Mouse (Mus musculus): Measurements from ENCODE around the gene Mrvi1.

Gene Mrvi1

GRCm38 (mm10) chr7:110843916-110844874, 138.1 kb downstream of the Mrvi1 start, which contains the start of gene Rnf141:
Gene Rnf141, minus strand, starts transcription at chr7:110844457.
- DNase-seq (ENCODE audit: extremely low spot score, low read depth, low spot score) = peak; percentile 77

- no peak for DNase-seq (ENCODE audit: extremely low spot score, low read depth, low spot score)
Observed at GRCm38 (mm10) chr7:110840332-110840731, 141.9 kb downstream of the Mrvi1 start.

DNA sequence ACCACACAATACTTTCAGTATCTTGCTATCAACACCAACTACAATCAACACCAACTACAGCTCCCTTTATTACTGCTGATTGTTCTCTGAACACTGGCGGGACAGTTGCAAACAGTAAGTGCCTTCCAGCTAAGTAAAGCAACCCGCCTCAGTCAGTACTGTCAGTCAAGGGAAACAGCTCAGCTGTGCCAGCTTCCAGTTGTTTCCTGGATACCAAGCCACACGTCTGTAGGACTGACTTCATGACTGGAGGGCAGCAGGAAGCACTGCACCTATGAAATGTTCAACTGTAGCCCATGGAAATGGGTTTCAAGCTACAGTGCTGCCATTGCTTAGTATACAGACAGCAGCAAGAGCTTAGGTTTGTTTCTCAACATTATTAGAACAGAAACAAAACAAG, 147.7 kb downstream of the Mrvi1 start:
- DNase-seq (ENCODE audit: extremely low spot score, low read depth, low spot score) = no peak

- DNase-seq (ENCODE audit: extremely low spot score, low read depth, low spot score) = no peak
Observed at GRCm38 (mm10) chr7:110834018-110834417, 148.2 kb downstream of the Mrvi1 start.

GRCm38 (mm10) chr7:110833024-110833423, 149.2 kb downstream of the Mrvi1 start:
- DNase-seq (ENCODE audit: extremely low spot score, low read depth, low spot score) = no peak

DNA sequence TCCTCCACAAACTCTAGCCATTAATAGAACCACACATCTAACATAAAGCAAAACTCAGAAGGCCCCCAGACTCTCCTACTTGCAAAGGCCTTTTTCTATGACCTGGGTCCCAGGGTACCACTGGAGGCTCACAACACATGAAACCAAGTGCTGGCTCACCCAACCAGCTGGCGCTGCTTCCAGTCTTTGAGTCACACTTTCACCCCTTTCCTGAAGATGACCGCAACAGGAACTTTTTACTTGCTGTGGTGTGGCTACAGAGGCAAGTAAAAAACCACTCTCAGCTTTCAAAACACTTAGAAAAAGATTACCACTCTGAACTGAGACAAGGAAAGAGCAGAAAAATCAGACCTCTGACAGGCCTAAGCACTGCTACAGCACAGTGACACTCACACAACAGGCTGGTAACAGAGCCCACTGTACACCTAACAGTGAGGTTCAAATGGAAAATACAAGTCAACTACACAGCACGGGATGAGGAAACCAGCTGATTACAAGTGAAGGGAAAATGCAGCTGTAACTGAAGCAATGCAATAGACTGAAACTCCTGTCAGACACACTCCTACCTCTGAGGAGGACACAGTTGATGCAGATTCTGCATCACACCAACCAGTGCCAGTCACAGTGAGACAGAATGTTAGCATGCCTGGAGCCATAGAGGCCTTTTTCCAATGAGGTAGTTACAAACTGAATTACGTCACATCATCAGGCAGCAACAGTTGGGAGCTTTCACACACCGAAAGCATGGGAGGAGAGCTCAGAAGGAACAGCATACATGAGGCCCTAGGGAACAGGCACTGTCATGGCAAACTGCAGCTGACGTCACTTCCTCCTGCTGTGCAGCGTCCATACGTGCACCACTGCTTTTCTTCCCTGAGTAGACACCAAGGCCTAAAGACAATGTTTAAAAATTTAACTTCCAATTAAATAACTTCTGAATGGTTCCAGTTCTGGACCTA, 158.0 kb downstream of the Mrvi1 start:
- no peak for DNase-seq (ENCODE audit: extremely low spot score, low read depth, low spot score)

DNA sequence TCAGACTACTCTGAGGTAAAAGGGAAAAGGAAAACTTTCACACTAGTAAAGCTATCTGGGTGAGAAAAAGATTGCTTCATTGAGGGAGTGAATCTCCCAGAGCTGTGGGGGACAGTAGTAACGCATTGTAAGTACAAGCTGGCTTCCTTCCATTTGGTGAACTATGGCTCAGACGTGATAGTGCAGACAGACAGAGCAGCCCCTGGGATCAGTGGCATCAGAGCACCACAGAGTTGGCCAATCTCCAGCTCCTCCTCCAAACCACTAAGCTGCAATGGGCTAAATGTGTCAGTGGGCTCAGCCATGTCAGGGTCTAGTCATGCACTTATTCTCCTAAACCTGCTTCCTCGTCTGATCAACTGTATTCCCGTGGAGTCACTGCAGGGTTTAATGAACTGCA, 158.7 kb downstream of the Mrvi1 start:
- DNase-seq (ENCODE audit: extremely low spot score, low read depth, low spot score) = no peak

GRCm38 (mm10) chr7:110823076-110823475, 159.2 kb downstream of the Mrvi1 start:
- no peak for DNase-seq (ENCODE audit: extremely low spot score, low read depth, low spot score)

- no peak for DNase-seq (ENCODE audit: extremely low spot score, low read depth, low spot score)
Observed at GRCm38 (mm10) chr7:110822055-110822454, 160.2 kb downstream of the Mrvi1 start.

DNA sequence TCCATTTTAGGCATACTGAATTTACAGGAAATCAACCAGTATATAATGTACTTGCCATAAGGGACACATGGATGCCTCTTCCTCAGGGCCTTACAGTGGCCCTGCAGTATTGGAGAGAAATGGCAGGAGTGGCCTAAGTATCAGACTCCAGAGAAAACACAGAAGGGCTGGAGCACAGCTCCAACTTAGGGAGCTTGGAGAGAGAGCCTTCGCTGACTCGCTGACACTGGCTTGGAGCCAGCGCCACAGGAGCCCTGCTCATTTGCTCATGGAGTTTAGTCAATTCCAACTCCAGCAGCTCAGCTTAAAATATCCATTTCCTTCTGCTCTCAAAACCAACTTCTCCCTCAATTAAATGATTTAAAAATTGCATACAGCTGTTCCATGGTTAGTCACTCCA, 160.6 kb downstream of the Mrvi1 start:
- DNase-seq (ENCODE audit: extremely low spot score, low read depth, low spot score) = no peak

- DNase-seq (ENCODE audit: extremely low spot score, low read depth, low spot score) = no peak
Observed at GRCm38 (mm10) chr7:110821068-110821467, 161.2 kb downstream of the Mrvi1 start.

DNA sequence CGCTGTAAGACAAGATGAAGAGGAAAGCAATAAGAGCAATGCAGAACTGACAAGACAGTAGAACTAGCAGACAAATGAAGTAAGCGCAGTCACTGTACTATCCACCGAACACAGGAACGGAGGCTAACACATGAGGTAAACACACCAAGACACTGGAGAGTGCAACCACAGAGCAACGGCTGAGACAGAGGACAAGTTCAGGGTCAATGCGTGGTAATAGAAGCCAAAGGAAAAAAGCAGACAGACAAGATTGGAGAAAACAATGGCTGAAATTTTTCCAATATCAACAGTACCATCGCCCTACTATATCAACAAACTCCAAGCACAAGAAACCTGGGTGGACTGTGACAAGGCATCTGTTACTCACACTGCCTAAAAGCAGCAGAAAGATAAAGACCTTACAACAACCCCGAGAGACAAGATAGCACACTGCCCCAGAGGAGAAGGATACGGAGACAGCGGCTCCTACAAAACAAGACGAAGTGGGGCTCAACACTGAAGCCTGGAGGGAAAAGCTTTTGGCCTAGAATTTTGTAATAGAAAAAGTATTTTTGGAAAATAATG, 163.4 kb downstream of the Mrvi1 start:
- DNase-seq (ENCODE audit: extremely low spot score, low read depth, low spot score) = no peak
